Mouse (Mus musculus): ENCODE data around the gene Prepl. TPM values are rescaled to one million over a fixed set of nuclear protein-coding genes. Genes with fewer than 3 reads are reported as not detected.

Prepl gene
- polyA plus RNA-seq, 1 experiment from 2014 or later = 25.8 TPM

GRCm38 (mm10) chr17:85089011-85089410, 1.0 kb downstream of the Prepl start:
- DNase-seq (ENCODE audit: low spot score) (peak; percentile 33), ATAC-seq (replicated peaks; ENCODE audit: low FRiP score, low read depth) (no peak)
- H3K9ac ChIP-seq (ENCODE audit: low read depth, low read length) = no peak overlapping the region

GRCm38 (mm10) chr17:85088401-85088800, 1.6 kb downstream of the Prepl start:
- Histone ChIP-seq H3K27ac (no peak overlapping the region), H3K9me3 (replicated peaks; ENCODE audit: low read length) (no peaks in the 10 kb centered on the region), H3K4me2 (ENCODE audit: low read length) (no peak overlapping the region), H3K4me1 (replicated peaks; ENCODE audit: insufficient read depth, low read length) (no peaks in the 10 kb centered on the region; the same call in 1 of the 2 replicates), H3K27me3 (ENCODE audit: insufficient read depth, low read length) (no peaks in the 10 kb centered on the region), H3K4me3 (replicated peaks; ENCODE audit: low read depth, low read length) (no peak overlapping the region), H3K36me3 (ENCODE audit: insufficient read depth, low read length) (no peaks in the 10 kb centered on the region), H3K9ac (ENCODE audit: low read depth, low read length) (no peak overlapping the region)
- no peak for ATAC-seq (replicated peaks; ENCODE audit: low FRiP score, low read depth)
- DNase-seq (ENCODE audit: low spot score) = no peak
- no peak for TF ChIP-seq CTCF (IDR thresholded peaks at IDR 0.05; ENCODE audit: low read depth)
- 90% methylated on average over 11 of the region's 11 CpGs for WGBS

More at GRCm38 (mm10) chr17:85089011-85089410, 1.0 kb downstream of the Prepl start:
- Histone ChIP-seq H3K27me3 (ENCODE audit: insufficient read depth, low read length) (no peaks in the 10 kb centered on the region), H3K4me1 (replicated peaks; ENCODE audit: insufficient read depth, low read length) (no peaks in the 10 kb centered on the region; the same call in 1 of the 2 replicates), H3K4me2 (ENCODE audit: low read length) (peak overlapping the region; percentile 90), H3K9me3 (replicated peaks; ENCODE audit: low read length) (no peaks in the 10 kb centered on the region), H3K27ac (no peak overlapping the region), H3K4me3 (replicated peaks; ENCODE audit: low read depth, low read length) (peak overlapping the region; percentile 91; the same call in 1 of the 2 replicates), H3K36me3 (ENCODE audit: insufficient read depth, low read length) (no peaks in the 10 kb centered on the region)
- 42% methylated on average over 6 of the region's 6 CpGs for WGBS
- no peak for TF ChIP-seq CTCF (IDR thresholded peaks at IDR 0.05; ENCODE audit: low read depth)

DNA sequence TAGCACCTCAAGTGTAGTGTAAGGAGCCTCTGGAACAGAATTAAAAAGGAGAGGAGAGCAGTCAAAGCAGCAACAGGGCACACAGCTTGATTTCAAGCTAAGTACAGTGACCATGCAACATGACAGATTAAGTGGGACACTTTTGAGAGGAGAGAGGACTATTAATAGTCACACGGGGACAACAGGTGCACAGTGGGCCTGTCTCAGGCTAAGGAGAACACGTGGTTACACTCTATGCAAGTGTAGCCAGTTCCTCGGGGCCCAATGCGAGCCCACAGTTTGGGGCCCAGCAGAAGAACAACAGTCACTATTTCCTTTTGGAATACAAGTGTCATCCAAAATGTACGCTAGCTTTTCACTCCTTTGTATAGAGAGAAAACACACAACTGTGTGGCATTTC, 2.5 kb downstream of the Prepl start:
- ATAC-seq (replicated peaks; ENCODE audit: low FRiP score, low read depth) = no peak
- WGBS = 91% methylated on average over 5 of the region's 5 CpGs
- no peaks in the 10 kb centered on the region; the same call in 1 of the 2 replicates for H3K4me1 ChIP-seq (replicated peaks; ENCODE audit: insufficient read depth, low read length)
- DNase-seq (ENCODE audit: low spot score) = no peak
- no peak overlapping the region for H3K9ac ChIP-seq (ENCODE audit: low read depth, low read length)
- no peak overlapping the region for H3K27ac ChIP-seq
- no peak overlapping the region for H3K4me3 ChIP-seq (replicated peaks; ENCODE audit: low read depth, low read length)
- H3K4me2 ChIP-seq (ENCODE audit: low read length) = no peak overlapping the region
- H3K9me3 ChIP-seq (replicated peaks; ENCODE audit: low read length) = no peaks in the 10 kb centered on the region
- H3K27me3 ChIP-seq (ENCODE audit: insufficient read depth, low read length) = no peaks in the 10 kb centered on the region
- no peak for TF ChIP-seq CTCF (IDR thresholded peaks at IDR 0.05; ENCODE audit: low read depth)
- H3K36me3 ChIP-seq (ENCODE audit: insufficient read depth, low read length) = no peaks in the 10 kb centered on the region

DNA sequence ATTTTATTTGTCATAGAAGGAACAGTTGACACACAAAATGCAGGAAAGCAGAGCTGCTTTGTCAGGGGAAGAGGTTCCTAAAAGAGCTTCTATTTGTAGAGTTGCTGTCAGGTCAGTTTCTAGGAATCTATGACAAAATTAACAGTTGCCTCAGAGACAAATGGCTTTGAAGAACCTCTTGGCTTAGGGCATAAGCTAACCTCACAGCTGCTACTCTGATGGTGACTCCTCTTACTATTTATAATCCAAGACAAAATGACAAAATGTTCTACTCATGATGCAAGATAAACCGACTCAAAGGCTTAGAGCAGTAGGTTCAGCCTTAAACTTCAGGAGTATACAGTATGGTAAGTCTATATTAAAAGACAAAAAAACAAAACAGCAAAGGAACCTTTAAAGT, 3.5 kb downstream of the Prepl start:
- no peak for ATAC-seq (replicated peaks; ENCODE audit: low FRiP score, low read depth)
- H3K27me3 ChIP-seq (ENCODE audit: insufficient read depth, low read length) = no peaks in the 10 kb centered on the region
- no peak overlapping the region for H3K27ac ChIP-seq
- no peaks in the 10 kb centered on the region for H3K36me3 ChIP-seq (ENCODE audit: insufficient read depth, low read length)
- no peak for TF ChIP-seq CTCF (IDR thresholded peaks at IDR 0.05; ENCODE audit: low read depth)
- no peak overlapping the region for H3K4me3 ChIP-seq (replicated peaks; ENCODE audit: low read depth, low read length)
- no peaks in the 10 kb centered on the region; the same call in 1 of the 2 replicates for H3K4me1 ChIP-seq (replicated peaks; ENCODE audit: insufficient read depth, low read length)
- DNase-seq (ENCODE audit: low spot score) = no peak
- H3K9ac ChIP-seq (ENCODE audit: low read depth, low read length) = no peak overlapping the region
- no peak overlapping the region for H3K4me2 ChIP-seq (ENCODE audit: low read length)
- no peaks in the 10 kb centered on the region for H3K9me3 ChIP-seq (replicated peaks; ENCODE audit: low read length)
- 90% methylated on average over 1 of the region's 1 CpGs for WGBS

DNA sequence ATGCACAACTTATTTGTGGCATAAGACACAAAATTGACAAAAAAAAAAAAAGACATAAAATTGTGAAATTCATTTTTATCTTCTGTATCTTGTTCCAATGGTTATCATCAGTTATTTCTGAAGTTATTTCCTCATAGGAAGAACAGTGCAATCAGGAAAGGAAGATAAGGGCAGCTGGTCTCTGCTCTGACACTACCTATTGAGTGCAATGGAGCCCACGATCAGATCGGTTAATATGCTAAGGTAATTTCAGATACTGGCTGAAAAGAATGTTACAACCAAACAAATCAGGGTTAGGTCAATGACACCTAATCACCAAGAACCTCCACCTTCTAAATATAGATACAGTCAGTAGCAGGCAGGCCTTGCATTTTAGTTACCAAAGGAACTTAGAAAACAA, 4.7 kb downstream of the Prepl start:
- Histone ChIP-seq H3K4me3 (replicated peaks; ENCODE audit: low read depth, low read length) (no peak overlapping the region), H3K27me3 (ENCODE audit: insufficient read depth, low read length) (no peaks in the 10 kb centered on the region), H3K9ac (ENCODE audit: low read depth, low read length) (no peak overlapping the region), H3K4me1 (replicated peaks; ENCODE audit: insufficient read depth, low read length) (no peaks in the 10 kb centered on the region), H3K4me2 (ENCODE audit: low read length) (no peak overlapping the region), H3K9me3 (replicated peaks; ENCODE audit: low read length) (no peaks in the 10 kb centered on the region), H3K27ac (no peak overlapping the region), H3K36me3 (ENCODE audit: insufficient read depth, low read length) (0 out of 2 replicates have a peak, but pooled peaks cover 5% of the 10 kb centered on the region)
- no peak for ATAC-seq (replicated peaks; ENCODE audit: low FRiP score, low read depth)
- no peak for TF ChIP-seq CTCF (IDR thresholded peaks at IDR 0.05; ENCODE audit: low read depth)
- 90% methylated on average over 2 of the region's 2 CpGs for WGBS
- no peak for DNase-seq (ENCODE audit: low spot score)

DNA sequence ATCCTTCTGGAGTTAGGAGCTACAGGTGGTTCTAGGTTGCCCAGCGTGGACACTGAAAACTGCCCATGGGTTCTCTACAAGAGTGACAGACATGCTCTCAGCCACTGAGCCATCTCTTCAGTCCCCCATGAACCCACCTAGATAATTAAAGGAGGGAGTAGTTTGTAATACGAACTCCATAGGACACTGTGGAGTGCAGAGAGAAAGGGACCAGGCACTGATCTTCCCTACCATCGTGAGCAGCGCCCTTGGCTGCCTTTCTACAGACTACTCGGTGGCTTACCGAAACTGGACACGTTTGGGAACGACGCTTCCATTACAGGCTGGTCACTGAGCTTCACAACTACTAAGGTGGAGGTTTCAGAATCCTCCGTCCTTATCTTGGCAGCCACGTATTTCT, 9.3 kb downstream of the Prepl start:
- 94% methylated on average over 11 of the region's 11 CpGs for WGBS
- no peaks in the 10 kb centered on the region for H3K27me3 ChIP-seq (ENCODE audit: insufficient read depth, low read length)
- no peaks in the 10 kb centered on the region for H3K9me3 ChIP-seq (replicated peaks; ENCODE audit: low read length)
- H3K36me3 ChIP-seq (ENCODE audit: insufficient read depth, low read length) = peaks cover 21% of the 10 kb centered on the region; the same call in 1 of the 2 replicates
- no peak for TF ChIP-seq CTCF (IDR thresholded peaks at IDR 0.05; ENCODE audit: low read depth)
- H3K9ac ChIP-seq (ENCODE audit: low read depth, low read length) = no peak overlapping the region
- no peak overlapping the region for H3K27ac ChIP-seq
- H3K4me1 ChIP-seq (replicated peaks; ENCODE audit: insufficient read depth, low read length) = no peaks in the 10 kb centered on the region
- DNase-seq (ENCODE audit: low spot score) = no peak
- no peak overlapping the region for H3K4me2 ChIP-seq (ENCODE audit: low read length)
- ATAC-seq (replicated peaks; ENCODE audit: low FRiP score, low read depth) = no peak
- no peak overlapping the region for H3K4me3 ChIP-seq (replicated peaks; ENCODE audit: low read depth, low read length)

DNA sequence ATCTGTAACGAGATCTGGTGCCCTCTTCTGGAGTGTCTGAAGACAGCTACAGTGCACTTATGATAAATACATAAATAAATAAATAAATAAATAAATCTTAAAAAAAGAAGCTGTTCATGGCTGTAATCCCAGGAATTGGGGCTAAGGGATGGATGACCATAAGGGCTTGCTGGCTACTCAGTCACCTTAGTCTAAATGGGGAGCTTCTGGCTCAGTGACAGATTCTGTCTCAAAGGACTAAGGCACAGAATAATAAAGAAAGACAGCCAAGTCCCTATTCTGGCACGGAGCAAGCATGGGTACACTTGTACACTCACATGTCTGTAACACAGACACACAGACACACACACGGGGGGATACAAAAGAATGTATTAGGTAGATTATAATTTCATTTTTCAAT, 10.8 kb downstream of the Prepl start:
- 96% methylated on average over 3 of the region's 3 CpGs for WGBS
- H3K4me2 ChIP-seq (ENCODE audit: low read length) = no peak overlapping the region
- no peaks in the 10 kb centered on the region for H3K9me3 ChIP-seq (replicated peaks; ENCODE audit: low read length)
- DNase-seq (ENCODE audit: low spot score) = no peak
- H3K9ac ChIP-seq (ENCODE audit: low read depth, low read length) = no peak overlapping the region
- H3K4me1 ChIP-seq (replicated peaks; ENCODE audit: insufficient read depth, low read length) = no peaks in the 10 kb centered on the region
- no peak for TF ChIP-seq CTCF (IDR thresholded peaks at IDR 0.05; ENCODE audit: low read depth)
- no peak overlapping the region for H3K27ac ChIP-seq
- ATAC-seq (replicated peaks; ENCODE audit: low FRiP score, low read depth) = no peak
- H3K36me3 ChIP-seq (ENCODE audit: insufficient read depth, low read length) = peaks cover 28% of the 10 kb centered on the region; the same call in 1 of the 2 replicates
- no peak overlapping the region for H3K4me3 ChIP-seq (replicated peaks; ENCODE audit: low read depth, low read length)
- H3K27me3 ChIP-seq (ENCODE audit: insufficient read depth, low read length) = no peaks in the 10 kb centered on the region
